ENCODE assay signal across 8 mouse cellular contexts in the genomic region with DNA sequence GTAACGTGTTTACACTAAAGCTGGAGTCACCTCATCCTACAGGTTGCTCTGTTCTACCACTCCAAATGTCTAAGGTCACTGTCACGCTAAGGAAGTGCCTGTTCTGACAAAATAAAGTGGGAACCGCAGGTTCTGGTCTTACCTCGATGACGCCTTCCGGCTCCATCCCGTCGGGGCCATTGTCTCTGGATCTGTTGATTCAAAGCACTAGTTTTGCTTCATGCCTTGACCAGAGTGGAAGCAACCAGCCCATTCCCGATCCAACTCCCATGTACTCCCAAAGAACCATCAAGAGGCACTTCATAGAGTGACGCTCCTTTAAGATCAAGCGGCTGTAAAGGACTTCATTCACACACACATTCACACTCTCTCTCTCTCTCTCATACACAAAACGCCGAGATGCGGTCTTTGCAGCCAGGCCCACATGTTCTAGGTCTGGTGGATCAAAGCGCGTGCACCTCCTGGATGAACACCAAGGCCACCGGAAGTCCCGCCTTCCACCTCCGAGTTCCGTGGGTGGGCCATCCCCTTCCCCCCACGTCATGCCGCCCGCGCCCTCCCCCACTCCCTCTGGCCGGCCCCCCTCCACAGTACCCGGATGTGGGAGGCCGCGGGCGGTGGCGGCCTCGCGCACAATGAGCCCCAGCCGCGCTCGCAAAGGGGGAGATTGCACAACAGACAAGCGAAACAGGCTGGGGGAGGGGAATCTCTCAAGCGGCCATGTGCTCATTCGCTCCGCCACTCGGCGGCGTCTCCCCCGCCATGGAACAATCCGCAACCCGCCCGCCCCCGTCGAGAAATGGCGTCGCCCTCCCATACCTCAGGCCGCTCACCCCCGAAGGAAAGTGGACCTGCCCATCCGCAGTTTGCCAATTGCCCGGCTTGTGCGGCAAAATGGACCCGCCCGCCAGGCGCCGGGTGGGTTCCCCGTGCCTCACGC. TPM values are rescaled to one million over a fixed set of nuclear protein-coding genes. Genes with fewer than 3 reads are reported as not detected.
A peak's percentile ranks its signal among the peaks of the same experiment; 100 is the strongest.
DNase-seq lines count a peak whose midpoint lies in the region; ATAC-seq and TF ChIP-seq lines count a peak whose summit lies in the region.

No protein-coding gene starts in this region.

- ATAC-seq in heart, embryonic 11.5 days (replicated peaks; ENCODE audit: insufficient number of reproducible peaks, low FRiP score, low TSS enrichment) = peak; percentile 69
- peak; percentile 72 for ATAC-seq in kidney, embryonic 16.5 days (ENCODE audit: low FRiP score, low TSS enrichment)

- H3ac ChIP-seq in myocyte (ENCODE audit: control insufficient read depth, insufficient read length) = peak overlapping the region; percentile 97

- peaks cover 10% of the 10 kb centered on the region; the same call in 1 of the 2 replicates for H3K79me2 ChIP-seq in liver, adult 2 months (ENCODE audit: control insufficient read depth, insufficient read depth, low read length)
- peaks cover 39% of the 10 kb centered on the region for H3K79me2 ChIP-seq in myocyte (ENCODE audit: control insufficient read depth, insufficient read depth)

- peak overlapping the region; percentile 100 for H3K9ac ChIP-seq in heart, embryonic 11.5 days (ENCODE audit: low read depth, low read length)
- H3K9ac ChIP-seq in kidney, embryonic 16.5 days (replicated peaks; ENCODE audit: low read length) = peak overlapping the region; percentile 100
- H3K9ac ChIP-seq in liver, adult 2 months (ENCODE audit: low read depth, low read length) = peak overlapping the region; percentile 99

- H3K9me3 ChIP-seq in heart, embryonic 11.5 days (replicated peaks; ENCODE audit: control insufficient read depth, low read length) = no peaks in the 10 kb centered on the region
- H3K9me3 ChIP-seq in kidney, embryonic 16.5 days (ENCODE audit: low read length) = no peaks in the 10 kb centered on the region

- H3K4me3 ChIP-seq in bone marrow macrophage, adult 2 months (ENCODE audit: insufficient read depth, low read length) = peak overlapping the region; percentile 100
- peak overlapping the region; percentile 100 for H3K4me3 ChIP-seq in embryonic fibroblast, embryonic 13.5 days (ENCODE audit: insufficient read depth, low read length)
- H3K4me3 ChIP-seq in heart, embryonic 11.5 days (ENCODE audit: low read depth, low read length) = peak overlapping the region; percentile 100
- peak overlapping the region; percentile 100 for H3K4me3 ChIP-seq in kidney, embryonic 16.5 days (ENCODE audit: low read length)
- H3K4me3 ChIP-seq in liver, adult 2 months (ENCODE audit: insufficient read depth, low read depth, low read length) = peak overlapping the region; percentile 98
- peak overlapping the region; percentile 99 for H3K4me3 ChIP-seq in myocyte

- TF ChIP-seq POLR2A in bone marrow macrophage, adult 2 months (IDR thresholded peaks at IDR 0.05; ENCODE audit: borderline replicate concordance, low read depth, low read length) = no peak; the same call in 1 of the 2 replicates
- TF ChIP-seq POLR2A in embryonic fibroblast, embryonic 13.5 days (IDR thresholded peaks at IDR 0.05; ENCODE audit: low read depth, low read length) = peak; percentile 47
- TF ChIP-seq POLR2A in liver, adult 2 months (IDR thresholded peaks at IDR 0.05; ENCODE audit: extremely low read depth, insufficient read depth, low read length) = peak; percentile 70
- TF ChIP-seq POLR2A in myocyte (IDR thresholded peaks at IDR 0.05; ENCODE audit: insufficient read length, low read depth) = peak; percentile 76

- peak; percentile 93 for DNase-seq in A20 (ENCODE audit: low read depth, low spot score)
- DNase-seq in liver, adult 2 months (ENCODE audit: extremely low read depth, low read depth, low spot score) = peak; percentile 81
- DNase-seq in splenic B cell, adult 2 months (ENCODE audit: low read depth, low spot score) = peak; percentile 97

- no peaks in the 10 kb centered on the region for H3K27me3 ChIP-seq in heart, embryonic 11.5 days (ENCODE audit: control insufficient read depth, insufficient read depth, low read length)
- H3K27me3 ChIP-seq in kidney, embryonic 16.5 days (ENCODE audit: insufficient read depth, low read length) = no peaks in the 10 kb centered on the region
- H3K27me3 ChIP-seq in liver, adult 2 months (ENCODE audit: control insufficient read depth, insufficient read depth, low read length) = no peaks in the 10 kb centered on the region
- no peaks in the 10 kb centered on the region for H3K27me3 ChIP-seq in myocyte (ENCODE audit: control insufficient read depth, insufficient read depth, insufficient read length)
- H3K27me3 ChIP-seq in splenic B cell, adult 2 months (ENCODE audit: control insufficient read depth, insufficient read depth, low read length, poor library complexity, severe bottlenecking) = no peaks in the 10 kb centered on the region

- no peak for TF ChIP-seq CTCF in bone marrow macrophage, adult 2 months (IDR thresholded peaks at IDR 0.05; ENCODE audit: low read depth, low read length)
- no peak for TF ChIP-seq CTCF in embryonic fibroblast, embryonic 13.5 days (IDR thresholded peaks at IDR 0.05; ENCODE audit: borderline replicate concordance, insufficient read depth, low read length)
- TF ChIP-seq CTCF in liver, adult 2 months (IDR thresholded peaks at IDR 0.05; ENCODE audit: low read depth, low read length) = no peak

- H3K4me1 ChIP-seq in bone marrow macrophage, adult 2 months (ENCODE audit: control insufficient read depth, insufficient read depth, low read length) = peaks cover 14% of the 10 kb centered on the region; the same call in 1 of the 2 replicates
- H3K4me1 ChIP-seq in embryonic fibroblast, embryonic 13.5 days (ENCODE audit: control insufficient read depth, insufficient read depth, low read length) = no peaks in the 10 kb centered on the region
- H3K4me1 ChIP-seq in heart, embryonic 11.5 days (ENCODE audit: control insufficient read depth, insufficient read depth, low read length) = peaks cover 8% of the 10 kb centered on the region; the same call in 1 of the 2 replicates
- H3K4me1 ChIP-seq in kidney, embryonic 16.5 days (ENCODE audit: insufficient read depth, low read length) = peaks cover 22% of the 10 kb centered on the region
- peaks cover 9% of the 10 kb centered on the region for H3K4me1 ChIP-seq in liver, adult 2 months (ENCODE audit: control insufficient read depth, insufficient read depth, low read length)

- H3K27ac ChIP-seq in bone marrow macrophage, adult 2 months (ENCODE audit: insufficient read depth, low read depth, low read length) = peak overlapping the region; percentile 94
- H3K27ac ChIP-seq in embryonic fibroblast, embryonic 13.5 days (ENCODE audit: insufficient read depth, low read length) = peak overlapping the region; percentile 86
- peak overlapping the region; percentile 99 for H3K27ac ChIP-seq in heart, embryonic 11.5 days (ENCODE audit: low read depth, low read length)
- H3K27ac ChIP-seq in kidney, embryonic 16.5 days (ENCODE audit: low read length) = peak overlapping the region; percentile 98
- H3K27ac ChIP-seq in liver, adult 2 months (replicated peaks; ENCODE audit: insufficient read depth, low read depth, low read length) = peak overlapping the region; percentile 95

- under 1% methylated on average over 61 of the region's 61 CpGs for WGBS in heart, embryonic 11.5 days (ENCODE audit: insufficient replicate concordance)
- WGBS in kidney, embryonic 16.5 days = under 1% methylated on average over 58 of the region's 61 CpGs
- WGBS in liver, adult 2 months = under 1% methylated on average over 59 of the region's 61 CpGs

- H3K36me3 ChIP-seq in heart, embryonic 11.5 days (ENCODE audit: control insufficient read depth, insufficient read depth, low read length) = peaks cover 56% of the 10 kb centered on the region
- H3K36me3 ChIP-seq in kidney, embryonic 16.5 days (ENCODE audit: insufficient read depth, low read length) = peaks cover 72% of the 10 kb centered on the region
- H3K36me3 ChIP-seq in liver, adult 2 months (ENCODE audit: control insufficient read depth, insufficient read depth, low read length) = peaks cover 49% of the 10 kb centered on the region
- peaks cover 71% of the 10 kb centered on the region for H3K36me3 ChIP-seq in myocyte (ENCODE audit: control insufficient read depth, insufficient read depth)
- peaks cover 15% of the 10 kb centered on the region for H3K36me3 ChIP-seq in splenic B cell, adult 2 months (ENCODE audit: control insufficient read depth, insufficient read depth, low read length, poor library complexity, severe bottlenecking)

- H3K4me2 ChIP-seq in heart, embryonic 11.5 days = peak overlapping the region; percentile 84
- peak overlapping the region; percentile 93 for H3K4me2 ChIP-seq in kidney, embryonic 16.5 days (replicated peaks; ENCODE audit: low read depth, low read length)
- peak overlapping the region; percentile 96 for H3K4me2 ChIP-seq in myocyte (ENCODE audit: low read depth)

RNA-seq across cellular contexts. Expression of a gene that starts 1.2 kb away (rescaled TPM):
- polyA plus RNA-seq in bone marrow macrophage, adult 2 months (2012; ENCODE audit: insufficient read depth, insufficient read length, missing spikeins) = 303 and 319 TPM in 2 replicates
- polyA plus RNA-seq in embryonic fibroblast, embryonic 13.5 days (2011; ENCODE audit: insufficient read length, low read depth, missing spikeins) = 717 and 781 TPM in 2 replicates
- polyA plus RNA-seq in heart, embryonic 11.5 days (2014; fragmentation: Nextera tagmentation; extraction: Ambion mirVana) = 530 and 592 TPM in 2 replicates
- polyA plus RNA-seq in kidney, embryonic 16.5 days (2015; fragmentation: Nextera tagmentation; extraction: Ambion mirVana) = 571 and 587 TPM in 2 replicates
- total RNA-seq in liver, adult 2 months (2014; rRNA removed) = 370 and 386 TPM in 2 replicates
- polyA plus RNA-seq in liver, adult 2 months (2012; rRNA removed) = 184 and 221 TPM in 2 replicates
- 553 TPM for polyA plus RNA-seq in myocyte (2012; fragmentation: generic; extraction: Trizol)

RNA-seq across cellular contexts. Expression of a gene that starts 5.1 kb away (rescaled TPM):
- 1,401 and 1,598 TPM in 2 replicates for polyA plus RNA-seq in bone marrow macrophage, adult 2 months (2012; ENCODE audit: insufficient read depth, insufficient read length, missing spikeins)
- polyA plus RNA-seq in embryonic fibroblast, embryonic 13.5 days (2011; ENCODE audit: insufficient read length, low read depth, missing spikeins) = 4.9 and 8.6 TPM in 2 replicates
- polyA plus RNA-seq in heart, embryonic 11.5 days (2014; fragmentation: Nextera tagmentation; extraction: Ambion mirVana) = 4.2 and 4.7 TPM in 2 replicates
- polyA plus RNA-seq in kidney, embryonic 16.5 days (2015; fragmentation: Nextera tagmentation; extraction: Ambion mirVana) = 12.4 and 15.5 TPM in 2 replicates
- total RNA-seq in liver, adult 2 months (2014; rRNA removed) = 4.5 and 6.0 TPM in 2 replicates
- polyA plus RNA-seq in liver, adult 2 months (2012; rRNA removed) = 6.1 and 14.8 TPM in 2 replicates
- polyA plus RNA-seq in myocyte (2012; fragmentation: generic; extraction: Trizol) = 0.96 TPM

RNA-seq across cellular contexts. Expression of a gene that starts 8.6 kb away (rescaled TPM):
- 64.2 and 68.9 TPM in 2 replicates for polyA plus RNA-seq in bone marrow macrophage, adult 2 months (2012; ENCODE audit: insufficient read depth, insufficient read length, missing spikeins)
- polyA plus RNA-seq in embryonic fibroblast, embryonic 13.5 days (2011; ENCODE audit: insufficient read length, low read depth, missing spikeins) = 45.2 and 47.8 TPM in 2 replicates
- 16.5 and 35.1 TPM in 2 replicates for polyA plus RNA-seq in heart, embryonic 11.5 days (2014; fragmentation: Nextera tagmentation; extraction: Ambion mirVana)
- 79.5 and 84.0 TPM in 2 replicates for polyA plus RNA-seq in kidney, embryonic 16.5 days (2015; fragmentation: Nextera tagmentation; extraction: Ambion mirVana)
- 49.9 and 53.5 TPM in 2 replicates for total RNA-seq in liver, adult 2 months (2014; rRNA removed)
- 100 and 115 TPM in 2 replicates for polyA plus RNA-seq in liver, adult 2 months (2012; rRNA removed)
- polyA plus RNA-seq in myocyte (2012; fragmentation: generic; extraction: Trizol) = 39.1 TPM

RNA-seq across cellular contexts. Expression of a gene that starts 10.8 kb away (rescaled TPM):
- 120 and 131 TPM in 2 replicates for polyA plus RNA-seq in bone marrow macrophage, adult 2 months (2012; ENCODE audit: insufficient read depth, insufficient read length, missing spikeins)
- 117 and 187 TPM in 2 replicates for polyA plus RNA-seq in embryonic fibroblast, embryonic 13.5 days (2011; ENCODE audit: insufficient read length, low read depth, missing spikeins)
- polyA plus RNA-seq in heart, embryonic 11.5 days (2014; fragmentation: Nextera tagmentation; extraction: Ambion mirVana) = 70.2 and 81.4 TPM in 2 replicates
- polyA plus RNA-seq in kidney, embryonic 16.5 days (2015; fragmentation: Nextera tagmentation; extraction: Ambion mirVana) = 96.5 and 98.4 TPM in 2 replicates
- 26.2 and 31.9 TPM in 2 replicates for total RNA-seq in liver, adult 2 months (2014; rRNA removed)
- 17.5 and 25.8 TPM in 2 replicates for polyA plus RNA-seq in liver, adult 2 months (2012; rRNA removed)
- 70.5 TPM for polyA plus RNA-seq in myocyte (2012; fragmentation: generic; extraction: Trizol)

RNA-seq across cellular contexts. Expression of a gene that starts 14.5 kb away (rescaled TPM):
- polyA plus RNA-seq in bone marrow macrophage, adult 2 months (2012; ENCODE audit: insufficient read depth, insufficient read length, missing spikeins) = 20.8 and 23.9 TPM in 2 replicates
- 0.85 and 1.5 TPM in 2 replicates for polyA plus RNA-seq in embryonic fibroblast, embryonic 13.5 days (2011; ENCODE audit: insufficient read length, low read depth, missing spikeins)
- 0.24 TPM in 1 of 2 replicates, not detected in the other for polyA plus RNA-seq in heart, embryonic 11.5 days (2014; fragmentation: Nextera tagmentation; extraction: Ambion mirVana)
- polyA plus RNA-seq in kidney, embryonic 16.5 days (2015; fragmentation: Nextera tagmentation; extraction: Ambion mirVana) = 0.66 and 1.2 TPM in 2 replicates
- 1.0 and 1.4 TPM in 2 replicates for total RNA-seq in liver, adult 2 months (2014; rRNA removed)
- 0.58 and 1.1 TPM in 2 replicates for polyA plus RNA-seq in liver, adult 2 months (2012; rRNA removed)
- polyA plus RNA-seq in myocyte (2012; fragmentation: generic; extraction: Trizol) = 0.07 TPM

Comparison
In these comparisons a context has a peak if more than half of its experiments do, and no peak if none do; other contexts are left out.
1. Peak in every context shown above with its lines: DNase-seq, ATAC-seq, H3K4me3 ChIP-seq and H3K27ac ChIP-seq.
2. RNA of a gene that starts 5.1 kb away (polyA plus RNA-seq): 1,401 to 1,598 TPM in bone marrow macrophage, adult 2 months; 6.1 to 14.8 TPM in liver, adult 2 months, 12.4 to 15.5 TPM in kidney, embryonic 16.5 days, 4.9 to 8.6 TPM in embryonic fibroblast, embryonic 13.5 days, 4.2 to 4.7 TPM in heart, embryonic 11.5 days and 0.96 TPM in myocyte (single experiment); every median in the first group is over 10 times any median in the second.